ENCODE assay signal across 9 mouse cellular contexts in the genomic region with DNA sequence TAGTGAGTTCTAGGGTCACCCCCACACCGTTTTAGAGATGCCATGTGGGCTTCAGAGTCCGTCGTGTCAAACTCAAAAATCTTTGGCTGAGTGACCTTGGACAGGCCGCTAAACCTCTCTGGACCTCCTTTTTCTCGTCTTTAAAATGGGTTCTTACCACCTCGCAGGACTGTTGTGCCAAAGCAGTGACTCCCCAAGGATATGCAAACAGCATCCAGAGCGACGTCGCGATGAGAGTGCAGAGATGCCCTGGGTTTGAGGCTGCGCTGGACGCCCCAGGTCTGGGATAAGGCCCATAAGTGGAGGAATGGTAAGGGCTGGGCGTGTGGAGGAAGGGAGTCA. TPM values are rescaled to one million over a fixed set of nuclear protein-coding genes. Genes with fewer than 3 reads are reported as not detected.
DNase-seq lines count a peak whose midpoint lies in the region; ATAC-seq lines count a peak whose summit lies in the region.
"Had no signal": no experiment of that assay in that cellular context is flagged by ENCODE, and none has a peak within 500 bp of the region (broad histone marks: within the 10 kb centered on the region; RNA-seq: fewer than 3 reads in every experiment).

No protein-coding gene starts in this region.

- WGBS in heart, embryonic 16.5 days = 2% methylated on average over 13 of the region's 13 CpGs
- 3% methylated on average over 13 of the region's 13 CpGs for WGBS in embryonic facial prominence, embryonic 12.5 days
- WGBS in hindbrain, embryonic 15.5 days = under 1% methylated on average over 13 of the region's 13 CpGs
- 0% methylated on average over 13 of the region's 13 CpGs for WGBS in midbrain, embryonic 16.5 days

- no peaks in the 10 kb centered on the region for H3K9me3 ChIP-seq in heart, embryonic 16.5 days (replicated peaks; ENCODE audit: control insufficient read depth, low read length)
- no peaks in the 10 kb centered on the region for H3K9me3 ChIP-seq in embryonic facial prominence, embryonic 12.5 days
- H3K9me3 ChIP-seq in hindbrain, embryonic 15.5 days = no peaks in the 10 kb centered on the region
- no peaks in the 10 kb centered on the region for H3K9me3 ChIP-seq in midbrain, embryonic 16.5 days (replicated peaks; ENCODE audit: control insufficient read depth, low read length, poor library complexity, severe bottlenecking)

- H3K36me3 ChIP-seq in heart, embryonic 16.5 days (ENCODE audit: control insufficient read depth, insufficient read depth) = no peaks in the 10 kb centered on the region
- H3K36me3 ChIP-seq in embryonic facial prominence, embryonic 12.5 days = no peaks in the 10 kb centered on the region
- H3K36me3 ChIP-seq in hindbrain, embryonic 15.5 days = peaks cover 16% of the 10 kb centered on the region
- H3K36me3 ChIP-seq in midbrain, embryonic 16.5 days (ENCODE audit: control insufficient read depth, insufficient read depth, low read length) = peaks cover 4% of the 10 kb centered on the region; the same call in 1 of the 2 replicates

- H3K27me3 ChIP-seq in heart, embryonic 16.5 days (ENCODE audit: control insufficient read depth, insufficient read depth, low read length) = peaks cover 73% of the 10 kb centered on the region
- peaks cover 54% of the 10 kb centered on the region for H3K27me3 ChIP-seq in embryonic facial prominence, embryonic 12.5 days
- no peaks in the 10 kb centered on the region for H3K27me3 ChIP-seq in hindbrain, embryonic 15.5 days
- H3K27me3 ChIP-seq in midbrain, embryonic 16.5 days (ENCODE audit: control insufficient read depth, insufficient read depth, low read depth, low read length) = no peaks in the 10 kb centered on the region

- no peak for DNase-seq in heart, postnatal 4 days
- no peak for DNase-seq in adrenal gland, adult 2 months
- DNase-seq in adrenal gland, postnatal 36 days = no peak
- DNase-seq in adrenal gland, adult (ENCODE audit: inconsistent age in 2 of 2, low spot score in 1 of 2) = no peak

- H3K27ac ChIP-seq in heart, embryonic 16.5 days (ENCODE audit: low read length) = no peak overlapping the region
- 0 out of 2 replicates have a peak overlapping the region, but pooled peaks have one; percentile 36 for H3K27ac ChIP-seq in embryonic facial prominence, embryonic 12.5 days
- peak overlapping the region; percentile 95 for H3K27ac ChIP-seq in hindbrain, embryonic 15.5 days (replicated peaks)
- peak overlapping the region; percentile 98 for H3K27ac ChIP-seq in midbrain, embryonic 16.5 days (ENCODE audit: low read length)

- H3K4me2 ChIP-seq in heart, embryonic 16.5 days (ENCODE audit: low read depth, low read length) = no peak overlapping the region
- H3K4me2 ChIP-seq in embryonic facial prominence, embryonic 12.5 days (replicated peaks) = peak overlapping the region; percentile 77
- peak overlapping the region; percentile 93 for H3K4me2 ChIP-seq in hindbrain, embryonic 15.5 days
- peak overlapping the region; percentile 95 for H3K4me2 ChIP-seq in midbrain, embryonic 16.5 days (ENCODE audit: low read length)

- ATAC-seq in heart, embryonic 16.5 days (replicated peaks; ENCODE audit: extremely low read depth, insufficient read depth, low FRiP score) = no peak
- ATAC-seq in embryonic facial prominence, embryonic 12.5 days (ENCODE audit: insufficient number of reproducible peaks, insufficient read depth, low FRiP score, low TSS enrichment) = 0 out of 2 replicates have a peak, but pooled peaks have one; percentile 37
- no peak; the same call in 1 of the 2 replicates for ATAC-seq in hindbrain, embryonic 15.5 days (ENCODE audit: low FRiP score, low read depth)
- ATAC-seq in midbrain, embryonic 16.5 days = peak; percentile 6; the same call in 1 of the 2 replicates

- H3K4me1 ChIP-seq in heart, embryonic 16.5 days (ENCODE audit: control insufficient read depth, insufficient read depth, low read length) = peaks cover 6% of the 10 kb centered on the region
- peaks cover 11% of the 10 kb centered on the region for H3K4me1 ChIP-seq in embryonic facial prominence, embryonic 12.5 days
- H3K4me1 ChIP-seq in hindbrain, embryonic 15.5 days (replicated peaks) = peaks cover 44% of the 10 kb centered on the region
- peaks cover 31% of the 10 kb centered on the region for H3K4me1 ChIP-seq in midbrain, embryonic 16.5 days (ENCODE audit: control insufficient read depth, insufficient read depth, low read length)

- H3K4me3 ChIP-seq in heart, embryonic 16.5 days (ENCODE audit: low read length) = peak overlapping the region; percentile 30
- peak overlapping the region; percentile 43 for H3K4me3 ChIP-seq in embryonic facial prominence, embryonic 12.5 days
- H3K4me3 ChIP-seq in hindbrain, embryonic 15.5 days = peak overlapping the region; percentile 72
- H3K4me3 ChIP-seq in midbrain, embryonic 16.5 days (ENCODE audit: low read depth, low read length) = peak overlapping the region; percentile 87

- H3K9ac ChIP-seq in heart, embryonic 16.5 days (ENCODE audit: low read length) = no peak overlapping the region
- H3K9ac ChIP-seq in embryonic facial prominence, embryonic 12.5 days = peak overlapping the region; percentile 47
- peak overlapping the region; percentile 92 for H3K9ac ChIP-seq in hindbrain, embryonic 15.5 days
- peak overlapping the region; percentile 98 for H3K9ac ChIP-seq in midbrain, embryonic 16.5 days (ENCODE audit: low read depth, low read length)

RNA-seq across cellular contexts. Expression of a gene that starts 24.4 kb away (rescaled TPM):
- polyA plus RNA-seq in heart, embryonic 16.5 days (2015; fragmentation: Nextera tagmentation; extraction: Ambion mirVana) = 1.6 and 2.0 TPM in 2 replicates
- 1 to 10 TPM; 1.7 to 2.3 TPM for total RNA-seq in heart, postnatal 4 days (2021)
- polyA plus RNA-seq in embryonic facial prominence, embryonic 12.5 days (2016; fragmentation: Nextera tagmentation; extraction: Ambion mirVana) = 11.0 and 20.1 TPM in 2 replicates
- polyA plus RNA-seq in hindbrain, embryonic 15.5 days (2015; fragmentation: Nextera tagmentation; extraction: Ambion mirVana) = 1.4 and 1.5 TPM in 2 replicates
- 1.0 and 1.6 TPM in 2 replicates for polyA plus RNA-seq in midbrain, embryonic 16.5 days (2015; fragmentation: Nextera tagmentation; extraction: Ambion mirVana)
- 10 to 100 TPM; 70.5 to 74.9 TPM for total RNA-seq in adrenal gland, adult 2 months (2021)
- polyA plus RNA-seq in adrenal gland, adult 2 months (2012; rRNA removed) = 58.4 and 91.5 TPM in 2 replicates
- total RNA-seq in adrenal gland, postnatal 36 days (2021) = 10 to 100 TPM; 55.5 to 60.8 TPM
- total RNA-seq: CH12.LX had no signal

RNA-seq across cellular contexts. Expression of a gene that starts 27.7 kb away (rescaled TPM):
- polyA plus RNA-seq in heart, embryonic 16.5 days (2015; fragmentation: Nextera tagmentation; extraction: Ambion mirVana) = 1.5 TPM in 2 replicates
- not detected for total RNA-seq in heart, postnatal 4 days (2021)
- 46.2 and 95.4 TPM in 2 replicates for polyA plus RNA-seq in embryonic facial prominence, embryonic 12.5 days (2016; fragmentation: Nextera tagmentation; extraction: Ambion mirVana)
- polyA plus RNA-seq in hindbrain, embryonic 15.5 days (2015; fragmentation: Nextera tagmentation; extraction: Ambion mirVana) = 3.9 and 5.3 TPM in 2 replicates
- polyA plus RNA-seq in midbrain, embryonic 16.5 days (2015; fragmentation: Nextera tagmentation; extraction: Ambion mirVana) = 5.1 and 5.8 TPM in 2 replicates
- total RNA-seq in adrenal gland, adult 2 months (2021) = 1 to 10 TPM; 2.9 to 3.2 TPM
- polyA plus RNA-seq in adrenal gland, adult 2 months (2012; rRNA removed) = 5.3 and 6.7 TPM in 2 replicates
- total RNA-seq in adrenal gland, postnatal 36 days (2021) = 1 to 10 TPM; 3.4 to 3.9 TPM
- total RNA-seq: CH12.LX had no signal

RNA-seq across cellular contexts. Expression of a gene that starts 48.6 kb away (rescaled TPM):
- polyA plus RNA-seq in heart, embryonic 16.5 days (2015; fragmentation: Nextera tagmentation; extraction: Ambion mirVana) = 51.0 and 53.0 TPM in 2 replicates
- total RNA-seq in heart, postnatal 4 days (2021) = 10 to 100 TPM; 44.4 to 45.6 TPM
- polyA plus RNA-seq in embryonic facial prominence, embryonic 12.5 days (2016; fragmentation: Nextera tagmentation; extraction: Ambion mirVana) = 33.9 and 36.4 TPM in 2 replicates
- 28.5 and 31.8 TPM in 2 replicates for polyA plus RNA-seq in hindbrain, embryonic 15.5 days (2015; fragmentation: Nextera tagmentation; extraction: Ambion mirVana)
- polyA plus RNA-seq in midbrain, embryonic 16.5 days (2015; fragmentation: Nextera tagmentation; extraction: Ambion mirVana) = 26.2 and 34.5 TPM in 2 replicates
- total RNA-seq in adrenal gland, adult 2 months (2021) = 100 to 1,000 TPM; 154 to 322 TPM
- 222 and 270 TPM in 2 replicates for polyA plus RNA-seq in adrenal gland, adult 2 months (2012; rRNA removed)
- total RNA-seq in adrenal gland, postnatal 36 days (2021) = 100 to 1,000 TPM; 198 to 275 TPM

Comparison
In these comparisons a context has a peak if more than half of its experiments do, and no peak if none do; other contexts are left out.
1. ATAC-seq: peak in embryonic facial prominence, embryonic 12.5 days (single experiment) and midbrain, embryonic 16.5 days (single experiment); none in heart, embryonic 16.5 days (single experiment) and hindbrain, embryonic 15.5 days (single experiment).
2. H3K4me3 ChIP-seq: peak in every context shown above with its lines; median percentile 87 in midbrain, embryonic 16.5 days; 72 in hindbrain, embryonic 15.5 days; 43 in embryonic facial prominence, embryonic 12.5 days; 30 in heart, embryonic 16.5 days.